Mouse (Mus musculus): Measurements from ENCODE around the gene Vamp8. TPM values are rescaled to one million over a fixed set of nuclear protein-coding genes. Genes with fewer than 3 reads are reported as not detected.

Gene Vamp8
- 10.3 and 11.8 TPM in 2 replicates for total RNA-seq (2014; rRNA removed)
- 21.3 and 27.1 TPM in 2 replicates for polyA plus RNA-seq (2015; fragmentation: Nextera tagmentation; extraction: Ambion mirVana)

- TF ChIP-seq CTCF (IDR thresholded peaks at IDR 0.05; ENCODE audit: low read depth) = no peak
- H3K4me3 ChIP-seq (ENCODE audit: low read depth, low read length) = peak within 1 kb of the TSS; percentile 27
- no peaks in the 10 kb centered on the region for H3K36me3 ChIP-seq (ENCODE audit: insufficient read depth)
- H3K27ac ChIP-seq (ENCODE audit: low read depth, low read length) = peak within 1 kb of the TSS; percentile 36; the same call in 1 of the 2 replicates
- under 1% methylated on average over 33 of the region's 33 CpGs for WGBS
- ATAC-seq (peak; percentile 16; the same call in 1 of the 2 replicates), DNase-seq (peak; percentile 17)
- H3K4me2 ChIP-seq (ENCODE audit: low read depth) = peak within 1 kb of the TSS; percentile 51
- H3K4me1 ChIP-seq (ENCODE audit: insufficient read depth) = 0 out of 2 replicates have a peak, but pooled peaks cover 4% of the 10 kb centered on the region
- no peaks in the 10 kb centered on the region for H3K9me3 ChIP-seq (ENCODE audit: low read length)
- no peaks in the 10 kb centered on the region; the same call in 1 of the 2 replicates for H3K27me3 ChIP-seq (ENCODE audit: insufficient read depth, low read length)
- H3K9ac ChIP-seq = peak within 1 kb of the TSS; percentile 18; the same call in 1 of the 2 replicates
Observed at GRCm38 (mm10) chr6:72389941-72390771, at the start of gene Vamp8. Gene Vamp8, minus strand, starts transcription at chr6:72390703.

GRCm38 (mm10) chr6:72439355-72440185 lies 49.1 kb upstream of the Vamp8 start, which contains the start of gene Mat2a:
Gene Mat2a, minus strand, starts transcription at chr6:72439558.
- no peaks in the 10 kb centered on the region for H3K9me3 ChIP-seq (ENCODE audit: low read length)
- H3K4me1 ChIP-seq (ENCODE audit: insufficient read depth) = 0 out of 2 replicates have a peak, but pooled peaks cover 12% of the 10 kb centered on the region
- peak within 1 kb of the TSS; percentile 70 for H3K4me2 ChIP-seq (ENCODE audit: low read depth)
- DNase-seq = peak; percentile 99
- H3K4me3 ChIP-seq (ENCODE audit: low read depth, low read length) = peak within 1 kb of the TSS; percentile 100
- under 1% methylated on average over 58 of the region's 77 CpGs for WGBS
- peak; percentile 89 for TF ChIP-seq CTCF (IDR thresholded peaks at IDR 0.05; ENCODE audit: low read depth)
- peaks cover 28% of the 10 kb centered on the region for H3K36me3 ChIP-seq (ENCODE audit: insufficient read depth)
- H3K9ac ChIP-seq = peak within 1 kb of the TSS; percentile 100
- peak; percentile 92 for ATAC-seq
- H3K27me3 ChIP-seq (ENCODE audit: insufficient read depth, low read length) = no peaks in the 10 kb centered on the region
- peak within 1 kb of the TSS; percentile 100 for H3K27ac ChIP-seq (ENCODE audit: low read depth, low read length)

- no peak for TF ChIP-seq CTCF (IDR thresholded peaks at IDR 0.05; ENCODE audit: low read depth)
- no peaks in the 10 kb centered on the region for H3K27me3 ChIP-seq (ENCODE audit: insufficient read depth, low read length)
- ATAC-seq (peak; percentile 62), DNase-seq (peak; percentile 92)
- H3K27ac ChIP-seq (ENCODE audit: low read depth, low read length) = peak overlapping the region; percentile 100
- H3K4me2 ChIP-seq (ENCODE audit: low read depth) = peak overlapping the region; percentile 70
- no peaks in the 10 kb centered on the region for H3K9me3 ChIP-seq (ENCODE audit: low read length)
- H3K4me1 ChIP-seq (ENCODE audit: insufficient read depth) = 0 out of 2 replicates have a peak, but pooled peaks cover 12% of the 10 kb centered on the region
- WGBS = under 1% methylated on average over 56 of the region's 57 CpGs
- H3K9ac ChIP-seq = peak overlapping the region; percentile 100
- peaks cover 31% of the 10 kb centered on the region for H3K36me3 ChIP-seq (ENCODE audit: insufficient read depth)
- peak overlapping the region; percentile 100 for H3K4me3 ChIP-seq (ENCODE audit: low read depth, low read length)
Observed at GRCm38 (mm10) chr6:72438862-72439354, 48.4 kb upstream of the Vamp8 start.

GRCm38 (mm10) chr6:72438226-72438625 lies 47.7 kb upstream of the Vamp8 start:
- Histone ChIP-seq H3K9ac (peak overlapping the region; percentile 100), H3K9me3 (ENCODE audit: low read length) (no peaks in the 10 kb centered on the region), H3K27me3 (ENCODE audit: insufficient read depth, low read length) (no peaks in the 10 kb centered on the region), H3K4me2 (ENCODE audit: low read depth) (peak overlapping the region; percentile 70), H3K4me3 (ENCODE audit: low read depth, low read length) (peak overlapping the region; percentile 100), H3K27ac (ENCODE audit: low read depth, low read length) (peak overlapping the region; percentile 100), H3K36me3 (ENCODE audit: insufficient read depth) (peaks cover 37% of the 10 kb centered on the region), H3K4me1 (ENCODE audit: insufficient read depth) (0 out of 2 replicates have a peak, but pooled peaks cover 12% of the 10 kb centered on the region)
- WGBS = 3% methylated on average over 5 of the region's 5 CpGs
- no peak for TF ChIP-seq CTCF (IDR thresholded peaks at IDR 0.05; ENCODE audit: low read depth)
- ATAC-seq = no peak
- peak; percentile 41 for DNase-seq

DNA sequence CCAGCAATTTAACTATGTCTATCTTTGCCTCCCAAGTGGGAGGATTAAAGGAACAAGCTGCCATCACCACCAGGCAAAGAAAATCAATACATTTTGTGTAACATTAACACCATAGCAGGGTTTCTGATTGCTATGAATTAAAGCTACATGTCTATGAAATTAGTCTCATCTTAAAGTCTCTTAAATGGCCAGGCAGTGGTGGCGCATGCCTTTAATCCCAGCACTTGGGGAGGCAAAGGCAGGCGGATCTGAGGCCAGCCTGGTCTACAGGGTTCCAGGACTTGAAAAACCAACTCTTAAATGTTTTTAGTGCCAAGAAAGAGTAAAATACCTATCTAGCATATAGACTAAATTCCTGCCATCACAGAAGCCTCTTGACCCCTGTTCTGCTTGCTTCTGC lies 41.6 kb upstream of the Vamp8 start:
- Histone ChIP-seq H3K4me1 (ENCODE audit: insufficient read depth) (0 out of 2 replicates have a peak, but pooled peaks cover 6% of the 10 kb centered on the region), H3K4me3 (ENCODE audit: low read depth, low read length) (no peak overlapping the region), H3K9me3 (ENCODE audit: low read length) (no peaks in the 10 kb centered on the region), H3K27ac (ENCODE audit: low read depth, low read length) (no peak overlapping the region), H3K4me2 (ENCODE audit: low read depth) (no peak overlapping the region), H3K36me3 (ENCODE audit: insufficient read depth) (peaks cover 66% of the 10 kb centered on the region), H3K27me3 (ENCODE audit: insufficient read depth, low read length) (no peaks in the 10 kb centered on the region), H3K9ac (no peak overlapping the region)
- ATAC-seq (no peak), DNase-seq (no peak)
- 81% methylated on average over 2 of the region's 2 CpGs for WGBS
- TF ChIP-seq CTCF (IDR thresholded peaks at IDR 0.05; ENCODE audit: low read depth) = no peak
